Mouse (Mus musculus): ENCODE data around the gene Pcdh20.

GRCm38 (mm10) chr14:88460705-88461104 is 10.5 kb downstream of the Pcdh20 start:
- TF ChIP-seq CTCF (IDR thresholded peaks at IDR 0.05; ENCODE audit: low read depth, low read length) (no peak), POLR2A (IDR thresholded peaks at IDR 0.05; ENCODE audit: insufficient read depth, low read length) (no peak), EP300 (IDR thresholded peaks at IDR 0.05; ENCODE audit: insufficient read depth, low read depth, low read length) (no peak)
